Mouse (Mus musculus) cerebellum, postnatal 10 days (tissue): ENCODE results near the gene Olfr31.

Source experiments
- DNase-seq, 2 experiments: peaks; one replicate each; pipeline ENCODE4 v3.0.0; 2021; ENCODE audit warnings: mixed read lengths in 2 of 2

Olfr31 gene

DNA sequence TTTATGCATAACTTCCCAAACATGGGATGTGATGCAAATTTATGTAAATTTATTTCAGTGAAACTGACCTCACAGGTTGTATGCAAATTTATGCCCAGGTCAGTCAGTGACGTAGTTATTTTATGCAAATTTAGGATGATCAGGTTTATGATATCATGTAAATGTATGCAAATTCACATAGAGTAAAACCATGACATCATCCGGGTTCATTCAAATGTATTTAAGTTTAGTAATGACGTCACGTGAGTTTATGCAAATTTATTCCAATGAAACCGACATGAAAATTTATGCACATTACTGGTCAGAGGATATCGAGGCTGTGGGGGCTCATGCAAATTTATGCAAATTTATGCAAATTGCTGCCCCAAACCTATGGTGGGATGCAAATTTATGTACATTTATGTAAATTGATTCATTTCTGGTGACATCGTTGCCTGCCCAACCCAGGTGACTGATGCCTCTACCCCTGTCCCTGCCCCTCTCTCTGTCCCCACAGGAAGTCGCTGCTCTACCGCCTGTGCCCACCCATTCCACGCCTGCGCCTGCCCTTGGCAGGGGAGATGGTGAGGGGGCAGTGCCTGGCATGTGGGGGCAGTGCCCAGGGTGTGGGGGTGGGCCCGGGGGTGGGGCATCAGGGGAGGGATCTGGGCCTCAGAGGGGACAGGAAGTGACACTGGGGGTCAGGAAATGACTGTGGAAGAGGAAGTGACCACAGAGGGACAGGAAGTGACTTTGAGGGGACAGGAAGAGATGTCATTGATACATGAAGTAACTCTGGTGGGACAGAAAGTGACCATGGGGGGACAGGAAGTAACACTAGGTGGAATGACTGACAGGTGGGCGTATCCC, 32.1 kb downstream of the Olfr31 start:
- no peak for DNase-seq

DNA sequence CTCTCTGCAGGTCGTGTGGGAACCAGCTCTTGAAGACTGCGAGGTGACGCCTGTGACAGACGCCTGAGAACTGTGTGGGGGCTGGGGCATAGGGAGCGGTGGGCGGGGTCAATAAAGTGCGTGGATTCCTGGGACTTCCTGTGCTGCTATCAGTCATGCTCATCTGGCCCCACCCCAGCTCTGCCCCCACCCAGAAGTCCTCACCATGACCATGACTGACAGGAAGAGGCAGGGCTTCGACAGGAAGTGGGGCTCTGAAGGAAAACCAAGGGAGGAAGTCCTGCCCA, 32.7 kb downstream of the Olfr31 start:
- no peak for DNase-seq
